Mouse (Mus musculus) MEL (cell line): ENCODE measurements at regions not wholly inside any gene's neighbourhood (a gene's known extent, or its start where the extent isn't known, plus 50 kb on each side); places are given as distances from the start of the nearest gene placed in this dataset.

Experiments
- CHD1 ChIP-seq: IDR thresholded peaks from 2 replicates; pipeline ENCODE4 v1.6.1; 2012; ENCODE audit warnings: low read depth, mild to moderate bottlenecking, inconsistent platforms, low read length, improper control_type of control experiment
- CTCF ChIP-seq, 3 experiments: IDR thresholded peaks in 2 of 3; conservative IDR thresholded peaks in 1 of 3; 2 replicates each; pipeline ENCODE4 v1.5.1; 2011 to 2012; ENCODE audit warnings: low read length in 3 of 3, low read depth in 2 of 3, mild to moderate bottlenecking in 2 of 3, improper control_type of control experiment in 1 of 3, inconsistent platforms in 1 of 3, mixed read lengths in 1 of 3, moderate library complexity in 1 of 3; ENCODE audit not compliant: control insufficient read depth in 1 of 3, insufficient read depth in 1 of 3, poor library complexity in 1 of 3, severe bottlenecking in 1 of 3
- HCFC1 ChIP-seq: IDR thresholded peaks from 2 replicates; pipeline ENCODE4 v1.6.1; 2012; ENCODE audit warnings: low read depth, mild to moderate bottlenecking, inconsistent platforms, low read length, improper control_type of control experiment, moderate library complexity
- JUND ChIP-seq: IDR thresholded peaks from 2 replicates; pipeline ENCODE4 v1.6.1; 2011; ENCODE audit warnings: low read depth, mild to moderate bottlenecking, improper control_type of control experiment, low read length
- POLR2A ChIP-seq, 2 experiments: IDR thresholded peaks; 2 replicates each; pipeline ENCODE4 v1.6.1; 2011 to 2012; ENCODE audit warnings: low read length in 2 of 2, mild to moderate bottlenecking in 2 of 2, control low read depth in 1 of 2, improper control_type of control experiment in 1 of 2, low read depth in 1 of 2, moderate library complexity in 1 of 2; ENCODE audit not compliant: control insufficient read depth in 1 of 2, insufficient read depth in 1 of 2, poor library complexity in 1 of 2

DNA sequence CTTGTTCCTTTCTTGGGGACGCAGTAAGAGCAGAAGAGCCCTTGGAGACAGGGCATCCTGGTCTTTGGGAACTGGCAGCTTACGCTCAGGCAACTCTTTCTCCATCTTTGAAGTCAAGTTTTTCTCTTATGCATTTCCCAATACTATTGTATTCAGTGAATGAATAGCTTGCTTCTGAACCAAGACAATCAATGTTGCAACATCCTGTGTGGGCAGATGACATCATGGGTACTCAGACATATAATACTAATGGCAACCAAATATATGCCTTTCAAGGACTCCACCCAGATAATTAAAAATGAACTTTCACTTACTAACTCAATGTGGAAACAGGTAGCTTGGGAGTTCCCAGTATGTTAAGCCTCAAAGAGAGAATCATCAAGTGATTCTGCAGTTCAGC, 104.6 kb downstream of the Ngf start:
- TF ChIP-seq CHD1 (no peak), HCFC1 (no peak), JUND (no peak), CTCF (IDR thresholded peaks at IDR 0.05 in 2 of 3, conservative IDR thresholded peaks at IDR 0.05 in 1 of 3; ENCODE audit: control insufficient read depth in 1 of 3, insufficient read depth in 1 of 3, low read depth in 2 of 3, low read length in 3 of 3, poor library complexity in 1 of 3, severe bottlenecking in 1 of 3) (no peak), POLR2A (IDR thresholded peaks at IDR 0.05; ENCODE audit: control insufficient read depth in 1 of 2, insufficient read depth in 1 of 2, low read depth in 1 of 2, low read length in 2 of 2, poor library complexity in 1 of 2) (no peak)
